Mouse (Mus musculus) fat pad, adult 2 months (tissue): ENCODE data around the gene Ltf.
A peak's percentile ranks its signal among the peaks of the same experiment; 100 is the strongest.

Source experiments
- DNase-seq: peaks from one replicate; pipeline ENCODE4 v3.0.0-alpha.2; 2011; ENCODE audit warnings: low read depth, low spot score; ENCODE audit errors: extremely low read depth

The Ltf gene

GRCm38 (mm10) chr9:111019022-111019421 lies at the start of gene Ltf:
Gene Ltf (plus strand): TSS chr9:111019271.
- DNase-seq: no peak

DNA sequence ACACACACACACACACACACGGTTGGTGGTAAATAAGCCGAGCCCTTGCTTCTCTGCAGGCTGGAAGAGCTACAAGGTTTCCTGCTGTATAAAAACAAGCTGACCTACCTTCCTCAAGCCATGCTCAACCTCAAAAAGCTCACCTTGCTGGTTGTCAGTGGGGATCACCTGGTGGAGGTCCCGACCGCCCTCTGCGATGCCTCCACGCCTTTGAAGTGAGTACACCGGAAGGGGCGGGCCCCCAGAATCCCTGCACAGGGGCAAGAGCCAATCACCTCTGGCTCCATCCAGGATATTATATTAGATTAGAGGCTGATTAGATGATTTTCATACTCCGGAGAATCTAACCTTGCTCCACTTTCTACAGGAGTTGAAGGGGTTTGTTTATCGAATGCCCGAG lies 39.7 kb upstream of the Ltf start:
- no peak for DNase-seq

DNA sequence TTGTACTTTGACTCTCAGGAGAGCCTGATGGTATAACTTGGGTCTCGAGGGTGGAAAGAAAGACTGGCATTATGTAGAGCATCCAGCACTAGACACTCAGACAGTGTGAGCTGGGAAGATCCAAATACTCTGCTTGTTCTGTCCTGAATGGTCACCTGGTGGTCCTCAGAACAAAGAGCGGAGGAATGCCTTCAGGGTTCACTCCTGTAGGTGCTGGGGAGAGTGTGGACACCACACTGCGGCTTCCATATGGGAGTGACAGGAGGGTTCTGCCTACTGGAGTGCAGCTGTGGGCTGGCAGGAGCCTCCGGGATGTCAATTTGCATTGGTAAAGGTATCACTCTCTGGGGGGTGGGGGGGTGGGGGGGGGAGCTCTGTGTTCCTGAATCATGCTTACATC lies 36.7 kb upstream of the Ltf start:
- no peak for DNase-seq

GRCm38 (mm10) chr9:110984096-110984495 lies 35.0 kb upstream of the Ltf start:
- no peak for DNase-seq

- no peak for DNase-seq
These were observed 33.5 kb upstream of the Ltf start for GRCm38 (mm10) chr9:110985541-110985940.

- DNase-seq: no peak
These were observed 33.1 kb upstream of the Ltf start for GRCm38 (mm10) chr9:110985951-110986350.

GRCm38 (mm10) chr9:110987331-110987730 lies 31.7 kb upstream of the Ltf start:
- no peak for DNase-seq

DNA sequence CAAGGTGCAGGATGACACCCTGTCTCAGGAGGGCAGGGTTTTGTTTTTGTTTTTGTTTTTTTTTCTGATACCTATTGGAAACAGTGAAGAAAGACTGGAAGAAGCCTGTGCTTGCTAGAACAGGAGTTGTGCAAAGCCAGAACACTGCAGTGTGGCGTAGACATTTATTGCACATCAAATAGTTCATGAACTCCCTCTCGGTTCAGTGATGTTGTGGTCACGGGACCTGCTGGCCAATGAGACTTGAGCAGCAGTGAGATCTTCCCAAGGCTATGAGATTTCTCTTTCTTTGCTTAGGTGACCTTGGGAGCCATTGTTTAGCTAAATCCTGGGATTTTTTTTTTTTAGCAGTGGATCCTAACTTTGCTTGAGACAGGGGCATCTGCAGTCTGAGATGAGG lies 31.0 kb upstream of the Ltf start:
- no peak for DNase-seq

DNA sequence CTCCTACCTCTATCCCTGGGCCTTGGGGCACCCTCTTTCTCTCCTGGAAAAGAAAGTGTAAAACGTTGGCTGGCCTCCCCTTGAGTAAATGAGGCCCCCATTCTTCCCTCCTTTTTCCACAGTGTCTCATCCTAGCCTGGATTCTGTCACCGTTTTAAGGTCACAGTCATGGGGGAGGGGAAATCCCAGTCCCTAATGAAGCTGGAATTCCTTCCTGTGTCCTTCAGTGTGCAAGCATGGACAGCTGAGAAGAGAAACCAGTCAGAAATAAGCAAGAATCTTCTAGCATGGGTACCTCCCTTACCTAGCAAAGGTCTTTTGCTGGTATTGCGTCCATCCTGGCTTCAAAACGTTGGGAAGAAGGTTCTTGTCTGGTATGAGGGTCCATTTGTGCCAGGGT lies 29.9 kb upstream of the Ltf start:
- DNase-seq: no peak

- DNase-seq: no peak
These were observed 29.5 kb upstream of the Ltf start for GRCm38 (mm10) chr9:110989543-110989942.

DNA sequence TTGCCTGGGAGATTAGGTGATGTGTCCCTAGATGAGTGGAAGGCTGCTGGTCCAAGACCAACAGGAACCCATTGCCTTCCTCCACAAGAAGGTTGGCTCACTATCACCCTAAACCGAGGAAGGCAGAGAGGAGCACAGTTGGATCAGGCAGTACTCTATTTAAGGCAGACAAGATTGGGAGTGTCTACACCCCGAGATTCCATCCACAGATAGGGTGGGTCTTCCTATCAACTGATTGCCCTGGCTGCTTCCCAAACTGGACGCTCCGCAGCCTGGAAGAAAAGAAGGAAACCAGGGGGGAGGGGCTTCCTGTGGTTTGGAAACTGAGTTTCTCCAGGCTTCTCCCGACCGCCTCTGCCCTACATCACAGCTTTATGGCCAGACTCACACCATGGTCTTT lies 28.9 kb upstream of the Ltf start, which contains the start of gene Rtp3:
TSS of gene Rtp3 (minus strand) at position 380 of the 400 bp plus-strand sequence.
- DNase-seq: no peak

GRCm38 (mm10) chr9:110993281-110993709 lies 25.8 kb upstream of the Ltf start:
- DNase-seq: no peak

GRCm38 (mm10) chr9:110994716-110995172 lies 24.3 kb upstream of the Ltf start:
- peak; percentile 46 for DNase-seq

- no peak for DNase-seq
These were observed 21.8 kb upstream of the Ltf start for GRCm38 (mm10) chr9:110997245-110997644.

- no peak for DNase-seq
These were observed 20.0 kb upstream of the Ltf start for GRCm38 (mm10) chr9:110999056-110999455.

DNA sequence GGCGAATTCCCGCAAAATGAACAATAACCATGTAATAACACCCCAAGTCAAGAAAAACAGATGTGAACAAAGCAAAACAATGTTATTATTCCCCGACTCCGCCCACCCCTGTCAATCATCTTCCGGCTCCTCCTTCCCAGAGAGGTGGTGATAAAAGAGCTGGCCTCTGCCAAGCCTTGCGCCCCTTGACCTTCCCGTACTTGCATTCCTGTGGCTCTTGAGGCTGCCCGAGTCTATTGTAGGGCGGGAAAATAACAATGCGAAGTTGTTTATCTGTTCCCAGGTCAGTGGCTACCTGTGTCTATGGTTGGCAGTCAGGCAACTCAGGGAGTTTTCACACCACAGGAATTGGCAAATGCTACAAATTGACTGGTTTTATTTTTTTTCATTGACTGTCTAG lies 19.2 kb upstream of the Ltf start:
- DNase-seq: no peak

DNA sequence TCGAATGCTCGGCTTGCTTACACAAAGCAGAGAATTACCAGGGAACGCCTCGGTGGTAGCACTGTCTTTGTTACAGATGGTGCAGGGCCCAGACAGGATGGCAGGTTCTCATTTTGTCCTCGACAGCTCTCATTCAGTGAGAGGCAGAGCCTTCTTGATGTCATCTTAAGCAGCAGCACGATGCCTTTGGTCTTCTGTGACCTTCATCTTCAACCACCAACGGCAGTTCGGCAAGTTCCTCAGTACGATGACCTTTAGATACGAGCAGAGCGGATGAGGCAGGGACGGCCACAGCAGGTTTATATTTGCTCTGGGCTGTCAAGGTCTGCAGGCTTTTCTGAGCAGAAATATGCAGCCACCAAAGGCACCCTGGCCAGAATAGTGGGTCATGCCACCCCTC lies 17.4 kb upstream of the Ltf start:
- DNase-seq: no peak

DNA sequence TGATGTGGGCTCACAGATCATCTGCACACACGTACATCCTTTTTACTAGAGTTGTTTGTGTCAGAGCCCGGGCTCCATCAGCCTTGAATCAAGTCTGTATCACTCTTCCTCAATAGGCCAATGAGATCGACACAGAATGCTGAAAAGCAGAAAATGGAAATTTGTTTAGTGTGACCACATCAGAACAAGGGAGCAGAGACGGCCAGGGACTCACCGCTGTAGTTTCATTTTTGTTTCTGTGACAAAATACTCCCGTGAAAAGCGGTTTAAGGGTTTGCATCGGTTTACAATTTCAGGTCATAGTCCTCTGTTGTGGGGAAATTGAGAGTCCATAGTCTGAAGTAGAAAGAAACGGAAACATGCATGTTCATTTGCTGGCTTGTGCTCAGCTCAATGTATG lies 15.8 kb upstream of the Ltf start:
- DNase-seq: no peak

GRCm38 (mm10) chr9:111006544-111006943 lies 12.5 kb upstream of the Ltf start:
- DNase-seq: no peak

- no peak for DNase-seq
These were observed 9.3 kb upstream of the Ltf start for GRCm38 (mm10) chr9:111009763-111010162.

- no peak for DNase-seq
These were observed 7.5 kb upstream of the Ltf start for GRCm38 (mm10) chr9:111011550-111011949.

DNA sequence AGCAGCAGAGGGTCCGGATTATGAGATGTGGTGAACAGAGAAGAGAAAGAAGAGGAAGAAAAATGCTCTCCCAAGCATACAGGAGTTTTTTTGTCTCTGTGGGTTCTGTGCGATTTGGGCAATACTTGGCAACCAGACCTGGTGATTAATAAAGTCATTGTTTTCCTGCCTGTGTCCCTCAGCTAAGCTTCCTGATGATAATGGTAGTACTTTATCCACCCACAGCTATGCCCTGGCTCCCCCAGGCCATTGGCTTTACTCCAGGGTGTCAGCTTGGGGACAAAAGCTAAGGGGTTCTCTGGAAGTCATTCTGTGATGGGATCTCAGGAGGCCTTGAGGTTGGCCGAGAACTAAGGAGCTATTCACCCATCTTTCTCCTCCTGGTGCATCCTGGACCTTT lies 7.0 kb upstream of the Ltf start:
- no peak for DNase-seq

DNA sequence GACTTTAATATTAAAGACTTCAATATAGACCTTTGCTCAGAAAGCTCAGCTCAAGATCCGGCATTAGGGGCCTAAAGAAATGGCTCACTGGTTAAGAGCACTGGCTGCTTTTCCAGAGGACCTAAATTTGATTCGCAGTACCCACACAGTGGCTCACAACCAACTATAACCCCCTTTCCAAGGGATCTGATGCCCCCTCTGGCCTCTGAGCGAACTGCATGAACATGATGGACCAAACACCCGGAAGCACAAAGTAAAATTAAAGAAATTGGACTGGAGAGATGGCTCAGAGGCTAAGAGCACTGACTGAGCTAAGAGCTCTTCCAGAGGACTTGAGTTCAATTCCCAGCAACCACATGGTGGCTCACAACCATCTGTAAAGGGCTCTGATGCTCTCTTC lies 3.4 kb upstream of the Ltf start:
- no peak for DNase-seq

DNA sequence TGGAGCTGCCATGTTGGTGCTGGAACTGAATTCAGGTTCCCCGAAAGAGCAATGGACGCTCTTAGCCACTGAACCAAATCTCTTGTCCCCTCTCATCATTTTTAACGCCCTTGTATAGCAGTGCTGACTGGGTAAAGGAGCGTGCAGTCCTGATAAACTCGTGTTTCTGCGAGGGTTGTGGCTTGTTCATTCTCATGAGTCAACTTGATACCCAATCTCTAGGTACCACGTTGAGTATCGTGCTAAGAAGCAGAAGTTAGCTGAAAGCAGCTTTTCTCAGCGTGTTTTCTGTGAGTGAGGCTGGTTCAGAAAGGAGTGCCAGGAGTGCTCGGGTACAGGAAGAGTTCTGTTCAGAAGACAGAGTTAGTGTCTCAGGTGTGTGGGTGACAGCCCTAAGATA lies 7.7 kb downstream of the Ltf start:
- DNase-seq: no peak
